Mouse (Mus musculus) heart, adult 2 months (tissue): ENCODE data around the gene Tspan9.

Source experiments
- CTCF ChIP-seq: fragments of 200-600 bp; IDR thresholded peaks from 2 replicates; pipeline ENCODE4 v1.8.1; 2022; ENCODE audit warnings: antibody characterized with exemption, mild to moderate bottlenecking, moderate library complexity
- POLR2A ChIP-seq: fragments of 200-500 bp; IDR thresholded peaks from 2 replicates; pipeline ENCODE4 v1.6.1; 2011; ENCODE audit warnings: mild to moderate bottlenecking, low read depth, low read length, control low read depth; ENCODE audit not compliant: insufficient read depth

DNA sequence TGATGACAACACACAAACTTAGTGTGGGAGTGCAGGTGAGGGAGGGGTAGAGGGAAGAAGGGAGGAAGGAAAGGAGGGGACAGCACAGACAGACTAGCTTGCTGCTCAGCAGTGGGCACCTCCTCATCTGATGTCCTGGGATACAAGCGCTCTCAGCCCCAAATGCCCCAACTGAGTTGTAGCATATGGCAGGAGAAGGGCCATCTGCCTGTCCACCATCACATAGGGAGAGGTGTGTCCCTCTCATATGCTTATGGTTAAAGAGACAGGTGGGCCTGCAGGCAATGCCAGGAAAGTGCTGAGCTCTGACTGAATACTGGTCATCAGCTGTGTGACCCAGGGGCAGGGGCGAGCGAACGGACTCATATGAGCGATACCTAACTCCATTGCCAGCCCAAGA is 163.6 kb downstream of the Tspan9 start:
- no peak for TF ChIP-seq POLR2A
- no peak for TF ChIP-seq CTCF
